Mouse (Mus musculus) CH12.LX (cell line): ENCODE measurements around the gene Nhsl2. TPM values are rescaled to one million over a fixed set of nuclear protein-coding genes. Genes with fewer than 3 reads are reported as not detected.

ENCODE experiments used
- DNase-seq: peaks from one replicate; pipeline ENCODE4 v3.0.0-alpha.2; 2013; ENCODE audit errors: extremely low read depth
- H3K27ac ChIP-seq: 2 replicates; pipeline ENCODE4 v1.5.1; 2012; ENCODE audit warnings: low read depth, mild to moderate bottlenecking, control low read depth, moderate library complexity; ENCODE audit not compliant: insufficient read depth
- H3K27me3 ChIP-seq: replicated peaks from 2 replicates; pipeline ENCODE3; 2012; ENCODE audit warnings: inconsistent platforms
- H3K36me3 ChIP-seq, 2 experiments: replicated peaks in 1 of 2; 2 replicates each; pipeline versions ENCODE3 to v1.6.1; 2012; ENCODE audit warnings: inconsistent platforms in 1 of 2, low read length in 1 of 2, mild to moderate bottlenecking in 1 of 2, mixed read lengths in 1 of 2, moderate library complexity in 1 of 2; ENCODE audit not compliant: control insufficient read depth in 1 of 2, insufficient read depth in 1 of 2
- H3K4me1 ChIP-seq, 2 experiments: 2 replicates each; pipeline ENCODE4 v1.6.1; 2012; ENCODE audit warnings: inconsistent platforms in 1 of 2, moderate library complexity in 1 of 2; ENCODE audit not compliant: insufficient read depth in 2 of 2, control insufficient read depth in 1 of 2
- H3K4me2 ChIP-seq: 2 replicates; pipeline ENCODE4 v1.6.1; 2012; ENCODE audit warnings: low read depth, mild to moderate bottlenecking, control low read depth; ENCODE audit not compliant: poor library complexity, insufficient read depth, severe bottlenecking
- H3K4me3 ChIP-seq, 3 experiments: fragments of 150-350 bp in 1 of 3; sonication (generic) in 1 of 3; replicated peaks in 1 of 3; 2 replicates each; pipeline versions ENCODE3 to v1.5.1; 2011 to 2012; ENCODE audit warnings: low read depth in 2 of 3, low read length in 2 of 3, mild to moderate bottlenecking in 2 of 3, moderate library complexity in 2 of 3, control low read depth in 1 of 3, improper control_type of control experiment in 1 of 3, inconsistent platforms in 1 of 3, mixed read lengths in 1 of 3; ENCODE audit not compliant: poor library complexity in 1 of 3
- H3K79me2 ChIP-seq: replicated peaks from 2 replicates; pipeline ENCODE4 v1.6.1; 2012; ENCODE audit warnings: mild to moderate bottlenecking, moderate library complexity; ENCODE audit not compliant: control insufficient read depth, poor library complexity, insufficient read depth, severe bottlenecking; ENCODE audit errors: extremely low read depth
- H3K9ac ChIP-seq: 2 replicates; pipeline ENCODE4 v1.6.1; 2012; ENCODE audit warnings: low read depth, mild to moderate bottlenecking, control low read depth, moderate library complexity; ENCODE audit not compliant: insufficient read depth
- H3K9me3 ChIP-seq: replicated peaks from 2 replicates; pipeline ENCODE3; 2012; ENCODE audit warnings: low read length, inconsistent platforms, mixed read lengths
- CHD1 ChIP-seq: IDR thresholded peaks from 2 replicates; pipeline ENCODE4 v1.6.1; 2012; ENCODE audit warnings: low read depth, low read length, improper control_type of control experiment, inconsistent platforms
- CTCF ChIP-seq, 2 experiments: IDR thresholded peaks in 1 of 2; conservative IDR thresholded peaks in 1 of 2; 2 replicates each; pipeline ENCODE4 v1.5.1; 2011 to 2012; ENCODE audit warnings: low read depth in 2 of 2, low read length in 2 of 2, improper control_type of control experiment in 1 of 2, inconsistent platforms in 1 of 2, mild to moderate bottlenecking in 1 of 2, moderate library complexity in 1 of 2
- ELF1 ChIP-seq: IDR thresholded peaks from 2 replicates; pipeline ENCODE4 v1.6.1; 2014; ENCODE audit warnings: low read depth, mild to moderate bottlenecking, inconsistent platforms, low read length, improper control_type of control experiment
- GABPA ChIP-seq: IDR thresholded peaks from 2 replicates; pipeline ENCODE4 v1.6.1; 2012; ENCODE audit warnings: low read depth, low read length, improper control_type of control experiment, inconsistent platforms; ENCODE audit not compliant: insufficient replicate concordance
- KAT2A ChIP-seq: IDR thresholded peaks from 2 replicates; pipeline ENCODE4 v1.6.1; 2012; ENCODE audit warnings: low read length, improper control_type of control experiment, inconsistent platforms; ENCODE audit not compliant: insufficient replicate concordance
- MAFK ChIP-seq: IDR thresholded peaks from 2 replicates; pipeline ENCODE4 v1.6.1; 2011; ENCODE audit warnings: low read length, improper control_type of control experiment; ENCODE audit not compliant: insufficient replicate concordance
- MEF2A ChIP-seq: IDR thresholded peaks from 2 replicates; pipeline ENCODE4 v1.6.1; 2014; ENCODE audit warnings: low read depth, mild to moderate bottlenecking, inconsistent platforms, low read length, improper control_type of control experiment, borderline replicate concordance
- MYC ChIP-seq: IDR thresholded peaks from 2 replicates; pipeline ENCODE4 v1.6.1; 2011; ENCODE audit warnings: low read depth, mild to moderate bottlenecking, improper control_type of control experiment, low read length
- NELFE ChIP-seq: IDR thresholded peaks from 2 replicates; pipeline ENCODE4 v1.6.1; 2011; ENCODE audit warnings: low read depth, low read length, improper control_type of control experiment
- POLR2A ChIP-seq: IDR thresholded peaks from 2 replicates; pipeline ENCODE4 v1.6.1; 2011; ENCODE audit warnings: low read depth, mild to moderate bottlenecking, improper control_type of control experiment, low read length
- POLR2AphosphoS2 ChIP-seq: IDR thresholded peaks from 2 replicates; pipeline ENCODE4 v1.6.1; 2011; ENCODE audit warnings: low read depth, low read length, improper control_type of control experiment
- SIN3A ChIP-seq: IDR thresholded peaks from 2 replicates; pipeline ENCODE4 v1.6.1; 2012; ENCODE audit warnings: low read length, improper control_type of control experiment, inconsistent platforms
- USF2 ChIP-seq: conservative IDR thresholded peaks from 2 replicates; pipeline ENCODE4 v1.6.1; 2011; ENCODE audit warnings: low read depth, low read length, improper control_type of control experiment
- ZMIZ1 ChIP-seq: IDR thresholded peaks from 2 replicates; pipeline ENCODE4 v1.6.1; 2012; ENCODE audit warnings: low read depth, mild to moderate bottlenecking, inconsistent platforms, low read length, improper control_type of control experiment
- ZNF384 ChIP-seq: IDR thresholded peaks from 2 replicates; pipeline ENCODE4 v1.6.1; 2012; ENCODE audit warnings: low read depth, low read length, improper control_type of control experiment, inconsistent platforms
- dilution Hi-C: fragments of 300-500 bp; cut with MboI; formaldehyde crosslinking; loops from 2 replicates; pipeline ENCODE4 v1.14.3; 2020; ENCODE audit warnings: low sequenced_read_pairs; ENCODE audit not compliant: extremely low pct_unique_long_range_greater_than_20kb, extremely low pct_ligation_motif_present
- in situ Hi-C: fragments of 300-500 bp; cut with MboI; formaldehyde crosslinking; loops from 3 replicates; pipeline ENCODE4 v1.14.3; 2019; ENCODE audit warnings: low sequenced_read_pairs, low pct_ligation_motif_present, low pct_unique_long_range_greater_than_20kb, mixed read lengths
- polyA plus RNA-seq: library from polyadenylated mRNA; unstranded; fragments of >175 nt; gene quantifications from 2 replicates; pipeline ENCODE4 v1.2.1, GENCODE M21; 2012; ENCODE audit warnings: low read depth; ENCODE audit not compliant: insufficient read length
- total RNA-seq, 2 experiments: library from RNA; depleted of rRNA; stranded (reverse); fragments of 300-350 nt in 1 of 2; fragments of >200 nt in 1 of 2; gene quantifications; 2 replicates each; pipeline ENCODE4 v1.2.3; 2012 to 2014

Nhsl2 gene
- total and polyA plus RNA-seq, 3 experiments: 0.10 to 0.17 TPM; not detected in 1

GRCm38 (mm10) chrX:102073605-102074325, 224.6 kb downstream of the Nhsl2 start:
- Histone ChIP-seq H3K79me2 (no peaks in the 10 kb centered on the region), H3K36me3 (no peaks in the 10 kb centered on the region), H3K4me2 (no peak overlapping the region), H3K4me3 (no peak overlapping the region), H3K4me1 (peaks cover 21 to 63% of the 10 kb centered on the region in 2 experiments), H3K27me3 (no peaks in the 10 kb centered on the region), H3K9ac (no peak overlapping the region), H3K9me3 (no peaks in the 10 kb centered on the region), H3K27ac (no peak overlapping the region)
- dilution Hi-C loops (no loop called here), in situ Hi-C loops (loop anchor here (25.0 kb wide), 1 partner anchor 111 kb away; no protein-coding TSS in a partner anchor)
- TF ChIP-seq ELF1 (no peak), USF2 (no peak), ZMIZ1 (no peak), MAFK (no peak), CTCF (conservative IDR thresholded peaks at IDR 0.05 in 1 of 2, IDR thresholded peaks at IDR 0.05 in 1 of 2; ENCODE audit: low read depth in 2 of 2, low read length in 2 of 2) (no peak), POLR2A (no peak)
- no peak for DNase-seq

- in situ Hi-C loops: loop anchor here (25.0 kb wide), 1 partner anchor 112 kb away; no protein-coding TSS in a partner anchor
- no peak for DNase-seq
- H3K27ac ChIP-seq: no peak overlapping the region
- H3K4me3 ChIP-seq: no peak overlapping the region
- no peak for TF ChIP-seq MYC
- no peak for TF ChIP-seq POLR2AphosphoS2
- TF ChIP-seq CTCF (conservative IDR thresholded peaks at IDR 0.05 in 1 of 2, IDR thresholded peaks at IDR 0.05 in 1 of 2; ENCODE audit: low read depth in 2 of 2, low read length in 2 of 2): no peak
- no peak for TF ChIP-seq CHD1
- TF ChIP-seq NELFE: no peak
- no peak for TF ChIP-seq SIN3A
- no peak for TF ChIP-seq KAT2A
- no peak for TF ChIP-seq GABPA
- no peak for TF ChIP-seq ELF1
- no peak for TF ChIP-seq ZNF384
- no peak for TF ChIP-seq MEF2A
- TF ChIP-seq, all 38 proteins: peak for 0
- H3K27me3 ChIP-seq: no peaks in the 10 kb centered on the region
- no peak overlapping the region for H3K4me2 ChIP-seq
- no peaks in the 10 kb centered on the region for H3K79me2 ChIP-seq
- dilution Hi-C loops: no loop called here
- H3K9ac ChIP-seq: no peak overlapping the region
- H3K4me1 ChIP-seq: peaks cover 21 to 63% of the 10 kb centered on the region in 2 experiments
- H3K36me3 ChIP-seq: no peaks in the 10 kb centered on the region
- H3K9me3 ChIP-seq: no peaks in the 10 kb centered on the region
These were observed 225.2 kb downstream of the Nhsl2 start for GRCm38 (mm10) chrX:102074435-102074834.
